Mouse (Mus musculus) heart, embryonic 14.5 days (tissue): ENCODE measurements around the gene Vmn1r178. TPM values are rescaled to one million over a fixed set of nuclear protein-coding genes. Genes with fewer than 3 reads are reported as not detected.
"Not testable (repeated sequence)": the region's sequence is repeated elsewhere in the genome, so short reads cannot be mapped to it uniquely, and the experiment has no call there.

Experiments used
- ATAC-seq: fragments of 200-750 bp; cut with Nextera tagmentation; 2 replicates; pipeline ENCODE4 v1.8.0; 2017; ENCODE audit warnings: low read depth, moderate TSS enrichment; ENCODE audit not compliant: insufficient number of reproducible peaks, insufficient read depth, low FRiP score
- H3K27ac ChIP-seq, 2 experiments: fragments of 200-500 bp in 1 of 2; fragments of 300-500 bp in 1 of 2; sonication (generic) in 1 of 2; replicated peaks in 1 of 2; 2 replicates each; pipeline ENCODE4 v1.5.1; 2012 to 2014; ENCODE audit warnings: low read depth in 2 of 2, low read length in 2 of 2, control low read depth in 1 of 2, mild to moderate bottlenecking in 1 of 2, mixed read lengths in 1 of 2; ENCODE audit not compliant: control insufficient read depth in 1 of 2, insufficient read depth in 1 of 2
- H3K27me3 ChIP-seq: fragments of 300-500 bp; sonication (generic); 2 replicates; pipeline ENCODE4 v1.6.1; 2014; ENCODE audit warnings: mild to moderate bottlenecking, low read length, control low read depth; ENCODE audit not compliant: control insufficient read depth, insufficient read depth
- H3K36me3 ChIP-seq: fragments of 300-500 bp; sonication (generic); 2 replicates; pipeline ENCODE4 v1.6.1; 2014; ENCODE audit warnings: mild to moderate bottlenecking, control low read depth, low read length, mixed read lengths; ENCODE audit not compliant: control insufficient read depth, insufficient read depth
- H3K4me1 ChIP-seq, 2 experiments: fragments of 200-500 bp in 1 of 2; fragments of 300-500 bp in 1 of 2; sonication (generic) in 1 of 2; 2 replicates each; pipeline ENCODE4 v1.6.1; 2012 to 2014; ENCODE audit warnings: low read length in 2 of 2, control low read depth in 1 of 2, mixed read lengths in 1 of 2; ENCODE audit not compliant: control insufficient read depth in 2 of 2, insufficient read depth in 2 of 2
- H3K4me2 ChIP-seq: fragments of 300-500 bp; sonication (generic); 2 replicates; pipeline ENCODE4 v1.6.1; 2014; ENCODE audit warnings: mild to moderate bottlenecking, low read length
- H3K4me3 ChIP-seq, 2 experiments: fragments of 200-500 bp in 1 of 2; fragments of 300-500 bp in 1 of 2; sonication (generic) in 1 of 2; 2 replicates each; pipeline ENCODE4 v1.5.1; 2012 to 2014; ENCODE audit warnings: low read length in 2 of 2, mild to moderate bottlenecking in 2 of 2, control low read depth in 1 of 2, low read depth in 1 of 2, moderate library complexity in 1 of 2; ENCODE audit not compliant: control insufficient read depth in 1 of 2, insufficient read depth in 1 of 2
- H3K9ac ChIP-seq: fragments of 300-500 bp; sonication (generic); 2 replicates; pipeline ENCODE4 v1.6.1; 2014; ENCODE audit warnings: mild to moderate bottlenecking, low read length
- H3K9me3 ChIP-seq: fragments of 300-500 bp; sonication (generic); 2 replicates; pipeline ENCODE4 v1.6.1; 2016; ENCODE audit warnings: low read length, control low read depth; ENCODE audit not compliant: control insufficient read depth
- WGBS: fragments of 180-500 bp; shearing (Covaris S2); extraction: QIAGEN DNeasy Blood & Tissue Kit; methylation state at CpG from one replicate; pipeline ENCODE4 v1.1.7; 2014; 5-methylcytosine and 5-hydroxymethylcytosine counted together
- polyA plus RNA-seq: library from polyadenylated mRNA; unstranded; fragments of >200 nt; fragmentation: Nextera tagmentation; extraction: Ambion mirVana; gene quantifications from 2 replicates; pipeline ENCODE4 v1.2.1, GENCODE M21; 2014

The Vmn1r178 gene
- not detected in 2 replicates for polyA plus RNA-seq

- 59% methylated on average over 1 of the region's 1 CpGs for WGBS
- no peaks in the 10 kb centered on the region for H3K4me1 ChIP-seq
- no peak for ATAC-seq
- H3K4me2 ChIP-seq, result no peak within 1 kb of the TSS
- peaks cover 27% of the 10 kb centered on the region for H3K9me3 ChIP-seq
- no peak within 1 kb of the TSS for H3K9ac ChIP-seq
- no peak within 1 kb of the TSS for H3K4me3 ChIP-seq
- H3K36me3 ChIP-seq, result no peaks in the 10 kb centered on the region
- no peaks in the 10 kb centered on the region for H3K27me3 ChIP-seq
- no peak within 1 kb of the TSS for H3K27ac ChIP-seq
Observed at GRCm38 (mm10) chr7:23891709-23892108, at the start of gene Vmn1r178. Gene Vmn1r178, plus strand, starts transcription at chr7:23892009.

- H3K36me3 ChIP-seq, H3K9me3 ChIP-seq, H3K4me3 ChIP-seq, ATAC-seq, H3K4me1 ChIP-seq, H3K27me3 ChIP-seq, H3K27ac ChIP-seq, H3K4me2 ChIP-seq, H3K9ac ChIP-seq: not testable (repeated sequence)
- whole genome bisulfite sequencing, result 10% methylated on average over 1 of the region's 1 CpGs
Observed at GRCm38 (mm10) chr7:23866349-23866748, 25.5 kb upstream of the Vmn1r178 start, which contains the start of gene Vmn1r177. Gene Vmn1r177, minus strand, starts transcription at chr7:23866449.

- H3K9me3 ChIP-seq, H3K27ac ChIP-seq, ATAC-seq, H3K27me3 ChIP-seq, H3K4me1 ChIP-seq, H3K36me3 ChIP-seq, H3K4me2 ChIP-seq, H3K4me3 ChIP-seq, H3K9ac ChIP-seq: not testable (repeated sequence)
- WGBS, result 71% methylated on average over 2 of the region's 4 CpGs
Observed at GRCm38 (mm10) chr7:23876918-23877317, 14.9 kb upstream of the Vmn1r178 start.

- Histone ChIP-seq H3K9ac (no peak within 1 kb of the TSS), H3K4me3 (no peak within 1 kb of the TSS), H3K4me2 (no peak within 1 kb of the TSS), H3K4me1 (no peaks in the 10 kb centered on the region), H3K27ac (no peak within 1 kb of the TSS), H3K36me3 (no peaks in the 10 kb centered on the region), H3K27me3 (no peaks in the 10 kb centered on the region), H3K9me3 (peaks cover 26% of the 10 kb centered on the region)
- no peak for ATAC-seq
- 38% methylated on average over 2 of the region's 2 CpGs for WGBS
Observed at GRCm38 (mm10) chr7:23926678-23927077, 34.9 kb downstream of the Vmn1r178 start, which contains the start of gene Vmn1r179. Gene Vmn1r179, plus strand, starts transcription at chr7:23926978.

Other genes with a start within 250 kb of the Vmn1r178 start
- gene Vmn1r172, start 233.7 kb upstream of the Vmn1r178 start, polyA plus RNA-seq, result not detected in 2 replicates
- not detected in 2 replicates for gene Vmn1r173, start 191.3 kb upstream of the Vmn1r178 start, polyA plus RNA-seq
- gene Vmn1r174, start 139.7 kb upstream of the Vmn1r178 start, polyA plus RNA-seq, result not detected in 2 replicates
- gene Vmn1r175, start 81.4 kb upstream of the Vmn1r178 start, polyA plus RNA-seq, result not detected in 2 replicates
- gene Vmn1r176, start 54.6 kb upstream of the Vmn1r178 start, polyA plus RNA-seq, result not detected in 2 replicates
- gene Vmn1r177, start 25.6 kb upstream of the Vmn1r178 start, polyA plus RNA-seq, result not detected in 2 replicates
- not detected in 2 replicates for gene Vmn1r179, start 35.0 kb downstream of the Vmn1r178 start, polyA plus RNA-seq
- not detected in 2 replicates for gene Vmn1r180, start 58.6 kb downstream of the Vmn1r178 start, polyA plus RNA-seq
- gene Vmn1r181, start 82.6 kb downstream of the Vmn1r178 start, polyA plus RNA-seq, result not detected in 2 replicates
- gene V1rd19, start 109.7 kb downstream of the Vmn1r178 start, polyA plus RNA-seq, result not detected in 2 replicates
- gene Vmn1r183, start 161.2 kb downstream of the Vmn1r178 start, polyA plus RNA-seq, result not detected in 2 replicates
- gene Zfp180, start 189.9 kb downstream of the Vmn1r178 start, polyA plus RNA-seq, result 13.5 and 14.8 TPM in 2 replicates
- 5.3 and 5.6 TPM in 2 replicates for gene Zfp112, start 220.3 kb downstream of the Vmn1r178 start, polyA plus RNA-seq
- gene Zfp235, start 242.2 kb downstream of the Vmn1r178 start, polyA plus RNA-seq, result 8.7 and 9.3 TPM in 2 replicates